In the genomic region with DNA sequence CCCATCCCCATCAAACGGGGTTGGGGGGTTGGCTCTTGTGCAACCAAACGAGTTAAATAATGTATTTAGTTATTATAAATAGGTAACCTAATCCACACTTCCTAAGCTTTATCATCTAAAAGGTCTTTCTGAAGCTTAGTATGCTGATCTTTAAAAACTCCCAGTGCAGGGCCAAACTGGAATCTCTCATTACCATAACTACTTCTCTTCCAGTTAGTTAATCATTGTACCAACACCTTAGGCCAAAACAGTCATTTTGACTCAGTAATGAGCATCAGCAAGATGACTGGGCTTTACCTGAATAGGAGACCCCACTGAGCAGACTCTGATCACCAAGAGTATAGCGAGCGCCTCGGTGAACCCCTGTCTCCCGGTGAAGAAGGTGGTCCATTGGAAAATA, we compare ENCODE assay signal across 13 mouse cellular contexts. TPM values are rescaled to one million over a fixed set of nuclear protein-coding genes. Genes with fewer than 3 reads are reported as not detected.
DNase-seq lines count a peak whose midpoint lies in the region; ATAC-seq and TF ChIP-seq lines count a peak whose summit lies in the region.
"Had no signal": no experiment of that assay in that cellular context is flagged by ENCODE, and none has a peak within 500 bp of the region (broad histone marks: within the 10 kb centered on the region; RNA-seq: fewer than 3 reads in every experiment).

No protein-coding gene starts in this region.

- no peaks in the 10 kb centered on the region; the same call in 1 of the 2 replicates for H3K79me2 ChIP-seq in MEL (ENCODE audit: control insufficient read depth, insufficient read depth, low read length, poor library complexity)

- peaks cover 11% of the 10 kb centered on the region for H3K4me1 ChIP-seq in heart, embryonic 11.5 days (ENCODE audit: control insufficient read depth, insufficient read depth, low read length)
- H3K4me1 ChIP-seq in kidney, adult 2 months (ENCODE audit: control insufficient read depth, insufficient read depth, low read length): peaks cover 19% of the 10 kb centered on the region; the same call in 1 of the 2 replicates
- H3K4me1 ChIP-seq in MEL (ENCODE audit: control insufficient read depth in 1 of 2, insufficient read depth in 2 of 2, low read length in 2 of 2): peaks cover 0 to 12% of the 10 kb centered on the region in 2 experiments; a peak in 3 of 4 replicates

- no peak for DNase-seq in heart, adult 11 months
- DNase-seq in kidney, adult 2 months: peak; percentile 83
- DNase-seq in kidney, postnatal 4 days: no peak
- DNase-seq in MEL (ENCODE audit: low read depth, low spot score): no peak
- peak; percentile 51 for DNase-seq in kidney, postnatal 14 days
- DNase-seq in left cerebral cortex, postnatal 14 days (ENCODE audit: low spot score in 2 of 2): no peak
- no peak for DNase-seq in layer of hippocampus, adult 9-10 months (ENCODE audit: low spot score)
- DNase-seq: B cell, adult 2 months; cerebellum, postnatal 10 days; layer of hippocampus, adult 9-11 months had no signal

- no peak for TF ChIP-seq CTCF in kidney, adult 2 months (conservative IDR thresholded peaks at IDR 0.05; ENCODE audit: insufficient read depth, insufficient read length, low read depth, low read length)
- no peak for TF ChIP-seq CTCF in MEL (IDR thresholded peaks at IDR 0.05 in 2 of 3, conservative IDR thresholded peaks at IDR 0.05 in 1 of 3; ENCODE audit: control insufficient read depth in 1 of 3, insufficient read depth in 1 of 3, low read depth in 2 of 3, low read length in 3 of 3, poor library complexity in 1 of 3, severe bottlenecking in 1 of 3)

- no peak for TF ChIP-seq RAD21 in MEL (IDR thresholded peaks at IDR 0.05; ENCODE audit: low read depth, low read length)

- 80% methylated on average over 6 of the region's 6 CpGs for WGBS in heart, embryonic 11.5 days (ENCODE audit: insufficient replicate concordance)
- WGBS in kidney, adult 2 months: 32% methylated on average over 6 of the region's 6 CpGs

- no peaks in the 10 kb centered on the region for H3K27me3 ChIP-seq in heart, embryonic 11.5 days (ENCODE audit: control insufficient read depth, insufficient read depth, low read length)
- H3K27me3 ChIP-seq in kidney, adult 2 months (replicated peaks; ENCODE audit: control insufficient read depth, insufficient read depth, low read length): no peaks in the 10 kb centered on the region
- no peaks in the 10 kb centered on the region for H3K27me3 ChIP-seq in MEL (ENCODE audit: control insufficient read depth in 1 of 2, insufficient read depth in 2 of 2, low read length in 2 of 2)
- H3K27me3 ChIP-seq: neural tube, embryonic 12.5 days had no signal

- no peak overlapping the region for H3K27ac ChIP-seq in heart, embryonic 11.5 days (ENCODE audit: low read depth, low read length)
- H3K27ac ChIP-seq in kidney, adult 2 months (ENCODE audit: insufficient read depth, low read depth, low read length): peak overlapping the region; percentile 79
- peak overlapping the region; percentile 84 for H3K27ac ChIP-seq in MEL (ENCODE audit: control insufficient read depth, low read depth, low read length)
- H3K27ac ChIP-seq: neural tube, embryonic 12.5 days had no signal

- ATAC-seq in heart, embryonic 11.5 days (replicated peaks; ENCODE audit: insufficient number of reproducible peaks, low FRiP score, low TSS enrichment): no peak
- ATAC-seq: midbrain, embryonic 16.5 days had no signal

- TF ChIP-seq EP300 in MEL (IDR thresholded peaks at IDR 0.05; ENCODE audit: low read depth in 1 of 2, low read length in 2 of 2): no peak

- no peak overlapping the region for H3K9ac ChIP-seq in heart, embryonic 11.5 days (ENCODE audit: low read depth, low read length)
- H3K9ac ChIP-seq in MEL (ENCODE audit: control insufficient read depth, low read depth, low read length, poor library complexity, severe bottlenecking): peak overlapping the region; percentile 62
- H3K9ac ChIP-seq: neural tube, embryonic 12.5 days had no signal

- TF ChIP-seq POLR2A in kidney, adult 2 months (IDR thresholded peaks at IDR 0.05; ENCODE audit: low read depth, low read length): no peak
- no peak for TF ChIP-seq POLR2A in MEL (IDR thresholded peaks at IDR 0.05; ENCODE audit: control insufficient read depth in 1 of 2, insufficient read depth in 1 of 2, low read depth in 1 of 2, low read length in 2 of 2, poor library complexity in 1 of 2)

- H3K36me3 ChIP-seq in heart, embryonic 11.5 days (ENCODE audit: control insufficient read depth, insufficient read depth, low read length): no peaks in the 10 kb centered on the region
- no peaks in the 10 kb centered on the region for H3K36me3 ChIP-seq in kidney, adult 2 months (ENCODE audit: control insufficient read depth, insufficient read depth, low read length)
- peaks cover 0 to 6% of the 10 kb centered on the region in 2 experiments; a peak in 2 of 4 replicates for H3K36me3 ChIP-seq in MEL (ENCODE audit: control insufficient read depth in 1 of 2, insufficient read depth in 2 of 2, low read length in 2 of 2)
- H3K36me3 ChIP-seq: neural tube, embryonic 12.5 days had no signal

- peak overlapping the region; percentile 23; the same call in 1 of the 2 replicates for H3K4me3 ChIP-seq in heart, embryonic 11.5 days (ENCODE audit: low read depth, low read length)
- no peak overlapping the region for H3K4me3 ChIP-seq in kidney, adult 2 months (ENCODE audit: insufficient read depth, low read depth, low read length)
- peak overlapping the region; percentile 41 to 59 for H3K4me3 ChIP-seq in MEL (ENCODE audit: control insufficient read depth in 1 of 2, insufficient read depth in 1 of 2, low read depth in 2 of 2, low read length in 2 of 2)
- H3K4me3 ChIP-seq: neural tube, embryonic 12.5 days had no signal

- intact Hi-C loops in left cerebral cortex, postnatal 14 days (cut with DNase I): no loop called here

- peak overlapping the region; percentile 47 for H3K4me2 ChIP-seq in heart, embryonic 11.5 days
- H3K4me2 ChIP-seq: neural tube, embryonic 12.5 days had no signal

- no peaks in the 10 kb centered on the region for H3K9me3 ChIP-seq in heart, embryonic 11.5 days (replicated peaks; ENCODE audit: control insufficient read depth, low read length)
- no peaks in the 10 kb centered on the region for H3K9me3 ChIP-seq in MEL (replicated peaks; ENCODE audit: insufficient read depth, low read length)
- H3K9me3 ChIP-seq: neural tube, embryonic 12.5 days had no signal

TF ChIP-seq in MEL, 35 proteins besides CTCF, POLR2A, EP300 and RAD21:
- TF ChIP-seq E2F4 (IDR thresholded peaks at IDR 0.05; ENCODE audit: borderline replicate concordance, low read depth, low read length): no peak
- no peak for TF ChIP-seq CHD2 (IDR thresholded peaks at IDR 0.05; ENCODE audit: low read length)
- no peak for TF ChIP-seq MXI1 (IDR thresholded peaks at IDR 0.05; ENCODE audit: low read depth, low read length)
- TF ChIP-seq CHD1 (IDR thresholded peaks at IDR 0.05; ENCODE audit: low read depth, low read length): no peak
- TF ChIP-seq KAT2A (conservative IDR thresholded peaks at IDR 0.05; ENCODE audit: low read depth, low read length): no peak
- TF ChIP-seq ETS1 (IDR thresholded peaks at IDR 0.05; ENCODE audit: low read depth, low read length): no peak
- no peak for TF ChIP-seq POLR2AphosphoS2 (IDR thresholded peaks at IDR 0.05; ENCODE audit: low read length)
TF ChIP-seq in MEL: peak in this region for 0.

RNA-seq across cellular contexts. Expression of gene Wwc2, which starts 4.7 kb away (rescaled TPM):
- 14.8 and 15.2 TPM in 2 replicates for polyA plus RNA-seq in heart, embryonic 11.5 days (2014; fragmentation: Nextera tagmentation; extraction: Ambion mirVana)
- polyA plus RNA-seq in kidney, adult 2 months (2012; rRNA removed): 20.4 and 22.1 TPM in 2 replicates
- 6.3 and 7.5 TPM in 2 replicates for total RNA-seq in MEL (2012; rRNA removed)
- 10 to 100 TPM in 1 of 2 experiments, not detected in 1; 14.8 TPM for polyA plus RNA-seq in MEL (2012; ENCODE audit: insufficient read depth in 1 of 2, insufficient read length in 2 of 2, low read depth in 1 of 2, low replicate concordance in 2 of 2, missing spikeins in 1 of 2)
- total RNA-seq in left cerebral cortex, postnatal 14 days (2021): 10 to 100 TPM; 27.5 to 27.8 TPM

Comparison
In these comparisons a context has a peak if more than half of its experiments do, and no peak if none do; other contexts are left out.
1. DNase-seq: peak in kidney, adult 2 months (single experiment) and kidney, postnatal 14 days (single experiment); none in heart, adult 11 months (single experiment), kidney, postnatal 4 days (0 of 2), MEL (single experiment), left cerebral cortex, postnatal 14 days (0 of 2) and layer of hippocampus, adult 9-10 months (single experiment).